Mouse (Mus musculus) neural tube, embryonic 14.5 days (tissue): Measurements from ENCODE around the gene Akap13. TPM values are rescaled to one million over a fixed set of nuclear protein-coding genes. Genes with fewer than 3 reads are reported as not detected.
A peak's percentile ranks its signal among the peaks of the same experiment; 100 is the strongest.

Experiments used
- ATAC-seq: fragments of 200-750 bp; cut with Nextera tagmentation; 2 replicates; pipeline ENCODE4 v1.8.0; 2017; ENCODE audit warnings: low read depth, mild to moderate bottlenecking, moderate TSS enrichment, moderate library complexity
- H3K27ac ChIP-seq: fragments of 300-500 bp; sonication (generic); 2 replicates; pipeline ENCODE4 v1.5.1; 2014; ENCODE audit warnings: low read depth, mild to moderate bottlenecking, control low read depth, low read length, moderate library complexity, mixed read lengths
- H3K27me3 ChIP-seq: fragments of 300-500 bp; sonication (generic); 2 replicates; pipeline ENCODE4 v1.6.1; 2014; ENCODE audit warnings: low read length; ENCODE audit not compliant: control insufficient read depth, insufficient read depth
- H3K36me3 ChIP-seq: fragments of 300-500 bp; sonication (generic); 2 replicates; pipeline ENCODE4 v1.6.1; 2014; ENCODE audit warnings: low read length, mixed read lengths; ENCODE audit not compliant: control insufficient read depth, insufficient read depth
- H3K4me1 ChIP-seq: fragments of 300-500 bp; sonication (generic); 2 replicates; pipeline ENCODE4 v1.6.1; 2014; ENCODE audit warnings: low read length; ENCODE audit not compliant: control insufficient read depth, insufficient read depth
- H3K4me2 ChIP-seq: fragments of 300-500 bp; sonication (generic); 2 replicates; pipeline ENCODE4 v1.6.1; 2014; ENCODE audit warnings: mild to moderate bottlenecking, low read depth, low read length, control low read depth
- H3K4me3 ChIP-seq: fragments of 300-500 bp; sonication (generic); 2 replicates; pipeline ENCODE4 v1.5.1; 2014; ENCODE audit warnings: low read depth, low read length, control low read depth, mixed read lengths
- H3K9ac ChIP-seq: fragments of 300-500 bp; sonication (generic); replicated peaks from 2 replicates; pipeline ENCODE4 v1.6.1; 2014; ENCODE audit warnings: low read depth, mild to moderate bottlenecking, control low read depth, low read length, mixed read lengths
- H3K9me3 ChIP-seq: fragments of 300-500 bp; sonication (generic); 2 replicates; pipeline ENCODE4 v1.6.1; 2016; ENCODE audit warnings: low read length; ENCODE audit not compliant: control insufficient read depth
- WGBS: fragments of 180-500 bp; shearing (Covaris S2); extraction: QIAGEN DNeasy Blood & Tissue Kit; methylation state at CpG from one replicate; pipeline ENCODE4 v1.1.7; 2014; 5-methylcytosine and 5-hydroxymethylcytosine counted together
- polyA plus RNA-seq: library from polyadenylated mRNA; unstranded; fragments of >200 nt; fragmentation: Nextera tagmentation; extraction: Ambion mirVana; gene quantifications from 2 replicates; pipeline ENCODE4 v1.2.1, GENCODE M21; 2014

The Akap13 gene
- polyA plus RNA-seq, 1 experiment from 2014 or later, result 19.8 TPM

- H3K4me3 ChIP-seq, result no peak overlapping the region
- no peak overlapping the region for H3K4me2 ChIP-seq
- no peaks in the 10 kb centered on the region for H3K27me3 ChIP-seq
- no peaks in the 10 kb centered on the region for H3K36me3 ChIP-seq
- ATAC-seq, result no peak
- no peak overlapping the region for H3K9ac ChIP-seq
- no peaks in the 10 kb centered on the region for H3K9me3 ChIP-seq
- 0 out of 2 replicates have a peak, but pooled peaks cover 2% of the 10 kb centered on the region for H3K4me1 ChIP-seq
- H3K27ac ChIP-seq, result no peak overlapping the region
- 82% methylated on average over 4 of the region's 4 CpGs for WGBS
Measured at GRCm38 (mm10) chr7:75439570-75439969, 15.8 kb upstream of the Akap13 start.

GRCm38 (mm10) chr7:75440241-75440640 is 15.1 kb upstream of the Akap13 start:
- Histone ChIP-seq H3K9ac (no peak overlapping the region), H3K4me1 (0 out of 2 replicates have a peak, but pooled peaks cover 2% of the 10 kb centered on the region), H3K27ac (no peak overlapping the region), H3K4me3 (no peak overlapping the region), H3K27me3 (no peaks in the 10 kb centered on the region), H3K4me2 (no peak overlapping the region), H3K36me3 (no peaks in the 10 kb centered on the region), H3K9me3 (no peaks in the 10 kb centered on the region)
- no peak for ATAC-seq
- WGBS, result 81% methylated on average over 2 of the region's 2 CpGs

GRCm38 (mm10) chr7:75441947-75442346 is 13.4 kb upstream of the Akap13 start:
- 73% methylated on average over 2 of the region's 2 CpGs for WGBS
- Histone ChIP-seq H3K4me3 (no peak overlapping the region), H3K4me2 (no peak overlapping the region), H3K27me3 (no peaks in the 10 kb centered on the region), H3K9ac (no peak overlapping the region), H3K36me3 (no peaks in the 10 kb centered on the region), H3K9me3 (no peaks in the 10 kb centered on the region), H3K4me1 (no peaks in the 10 kb centered on the region), H3K27ac (no peak overlapping the region)
- no peak for ATAC-seq

- Histone ChIP-seq H3K9ac (peak overlapping the region; percentile 84), H3K27me3 (no peaks in the 10 kb centered on the region), H3K27ac (peak overlapping the region; percentile 94), H3K4me3 (peak overlapping the region; percentile 85), H3K4me1 (no peaks in the 10 kb centered on the region; the same call in 1 of the 2 replicates), H3K4me2 (peak overlapping the region; percentile 71), H3K9me3 (no peaks in the 10 kb centered on the region), H3K36me3 (no peaks in the 10 kb centered on the region)
- ATAC-seq, result no peak
- WGBS, result 2% methylated on average over 25 of the region's 25 CpGs
Measured at GRCm38 (mm10) chr7:75456152-75456888, 986 bp downstream of the Akap13 start.

GRCm38 (mm10) chr7:75460290-75460689 is 5.0 kb downstream of the Akap13 start:
- no peak overlapping the region for H3K9ac ChIP-seq
- no peak for ATAC-seq
- H3K27me3 ChIP-seq, result no peaks in the 10 kb centered on the region
- no peaks in the 10 kb centered on the region for H3K36me3 ChIP-seq
- H3K4me2 ChIP-seq, result no peak overlapping the region
- WGBS, result 82% methylated on average over 1 of the region's 1 CpGs
- H3K9me3 ChIP-seq, result no peaks in the 10 kb centered on the region
- H3K4me1 ChIP-seq, result no peaks in the 10 kb centered on the region; the same call in 1 of the 2 replicates
- no peak overlapping the region for H3K27ac ChIP-seq
- no peak overlapping the region for H3K4me3 ChIP-seq

- Histone ChIP-seq H3K27ac (no peak overlapping the region), H3K4me1 (no peaks in the 10 kb centered on the region), H3K9me3 (no peaks in the 10 kb centered on the region), H3K4me2 (no peak overlapping the region), H3K36me3 (no peaks in the 10 kb centered on the region), H3K9ac (no peak overlapping the region), H3K4me3 (no peak overlapping the region), H3K27me3 (no peaks in the 10 kb centered on the region)
- no peak for ATAC-seq
Measured at GRCm38 (mm10) chr7:75463579-75464162, 8.3 kb downstream of the Akap13 start.

- ATAC-seq, result no peak
- Histone ChIP-seq H3K9me3 (no peaks in the 10 kb centered on the region), H3K27ac (no peak overlapping the region), H3K27me3 (no peaks in the 10 kb centered on the region), H3K9ac (no peak overlapping the region), H3K4me2 (no peak overlapping the region), H3K36me3 (no peaks in the 10 kb centered on the region), H3K4me3 (no peak overlapping the region), H3K4me1 (no peaks in the 10 kb centered on the region)
- WGBS, result 76% methylated on average over 7 of the region's 7 CpGs
Measured at GRCm38 (mm10) chr7:75467791-75468190, 12.5 kb downstream of the Akap13 start.

GRCm38 (mm10) chr7:75470318-75470925 is 15.1 kb downstream of the Akap13 start:
- H3K9ac ChIP-seq, result no peak overlapping the region

More at GRCm38 (mm10) chr7:75470318-75470925, 15.1 kb downstream of the Akap13 start:
- ATAC-seq, result no peak
- H3K4me3 ChIP-seq, result no peak overlapping the region
- H3K4me1 ChIP-seq, result no peaks in the 10 kb centered on the region
- no peaks in the 10 kb centered on the region for H3K27me3 ChIP-seq
- H3K36me3 ChIP-seq, result no peaks in the 10 kb centered on the region
- H3K4me2 ChIP-seq, result no peak overlapping the region
- WGBS, result 38% methylated on average over 7 of the region's 7 CpGs
- H3K27ac ChIP-seq, result no peak overlapping the region
- no peaks in the 10 kb centered on the region for H3K9me3 ChIP-seq
